Mouse (Mus musculus) adrenal gland, adult 2 months (tissue): Measurements from ENCODE around the gene Cap2. TPM values are rescaled to one million over a fixed set of nuclear protein-coding genes. Genes with fewer than 3 reads are reported as not detected.
A peak's percentile ranks its signal among the peaks of the same experiment; 100 is the strongest.

Source experiments
- DNase-seq: peaks from one replicate; pipeline ENCODE4 v3.0.0; 2021
- polyA plus RNA-seq: library from polyadenylated mRNA; depleted of rRNA; stranded (reverse); fragments of >200 nt; gene quantifications from 2 replicates; pipeline ENCODE4 v1.2.3, GENCODE M21; 2012
- total RNA-seq, 2 experiments: library from RNA; stranded (reverse); gene quantifications; 2 replicates each; pipeline ENCODE4 v1.2.3; 2021

Gene Cap2
- total and polyA plus RNA-seq, 3 experiments = 2.4 to 4.7 (median 4.3) TPM

GRCm38 (mm10) chr13:46565913-46566312, 64.3 kb downstream of the Cap2 start:
- DNase-seq = no peak

- no peak for DNase-seq
Measured at GRCm38 (mm10) chr13:46569469-46569868, 67.8 kb downstream of the Cap2 start.

DNA sequence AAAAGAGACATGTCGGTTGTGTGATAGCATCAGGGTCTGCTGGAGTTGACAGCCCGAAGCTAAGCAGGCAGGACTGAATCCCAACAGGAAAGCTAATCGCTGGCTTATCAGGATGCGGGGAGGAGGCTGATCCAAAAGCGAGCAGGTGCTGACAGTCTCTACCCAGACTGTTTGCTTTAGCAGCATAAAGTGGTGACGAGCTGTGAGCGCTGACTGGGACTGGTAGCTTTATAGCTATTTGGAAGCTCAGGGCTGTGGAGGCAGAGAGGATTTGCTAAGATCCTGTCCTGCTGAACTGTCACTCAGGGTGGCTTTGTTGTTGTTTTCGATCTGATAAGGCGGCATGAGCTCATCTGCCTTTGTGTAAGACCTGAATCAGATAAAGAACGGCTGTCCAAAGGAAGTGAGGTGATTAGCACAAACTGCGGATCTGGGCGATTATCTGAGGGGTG, 69.5 kb downstream of the Cap2 start:
- peak; percentile 23 for DNase-seq

DNA sequence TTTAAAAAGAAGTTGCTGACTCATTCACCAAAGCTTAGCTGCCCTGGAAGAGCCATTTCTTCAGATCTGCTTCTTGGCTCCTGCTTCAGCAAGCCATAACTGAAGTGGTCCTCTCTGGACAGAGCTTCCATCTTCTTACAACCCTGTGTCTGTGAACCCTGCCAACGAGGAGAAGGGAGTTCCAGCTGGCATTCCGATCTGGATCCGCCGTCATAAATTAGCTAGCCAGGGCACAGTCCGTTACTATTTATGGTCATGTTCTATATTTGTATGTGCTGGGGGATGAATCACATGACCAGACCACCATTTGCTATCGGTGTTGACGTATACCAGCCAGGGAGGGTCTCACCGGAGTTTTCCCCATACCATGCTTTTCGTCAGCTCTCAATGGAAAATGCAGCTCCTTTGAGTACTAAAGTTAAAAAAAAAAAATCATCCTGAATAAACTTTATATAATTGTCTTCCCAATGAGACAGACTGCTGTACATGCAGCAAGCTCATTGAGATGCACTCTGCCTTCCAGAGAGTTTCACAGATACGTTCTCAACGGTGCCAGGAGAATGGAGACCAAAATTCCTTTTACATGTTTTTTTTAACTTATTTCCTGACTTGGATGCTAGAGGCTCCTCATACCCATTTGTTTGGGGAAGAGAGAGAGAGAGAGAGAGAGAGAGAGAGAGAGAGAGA, 70.5 kb downstream of the Cap2 start:
- DNase-seq = peak; percentile 23

DNA sequence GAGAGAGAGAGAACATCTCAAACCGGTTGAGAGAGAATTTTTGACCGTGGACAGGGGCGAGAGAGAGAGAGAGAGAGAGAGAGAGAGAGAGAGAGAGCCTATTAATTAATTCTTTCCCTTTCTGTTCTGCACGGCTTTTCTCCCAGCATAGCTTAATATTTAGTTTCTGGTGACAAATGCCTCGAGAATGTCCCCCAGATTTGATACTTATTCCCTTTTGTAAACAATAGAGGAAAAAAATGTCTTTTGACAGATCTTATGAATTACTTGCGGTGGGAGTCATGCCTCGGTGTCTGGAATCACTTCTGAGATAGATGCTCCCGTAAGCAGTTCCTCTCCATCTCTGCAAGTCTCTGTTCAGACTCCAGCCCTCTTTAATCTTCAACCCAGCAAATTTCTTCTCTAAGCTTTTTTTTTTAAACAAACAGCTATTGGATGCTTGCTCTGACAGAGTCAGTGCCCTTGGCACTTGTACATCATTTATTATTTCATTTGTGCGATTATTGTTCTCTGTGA, 71.1 kb downstream of the Cap2 start:
- no peak for DNase-seq

DNA sequence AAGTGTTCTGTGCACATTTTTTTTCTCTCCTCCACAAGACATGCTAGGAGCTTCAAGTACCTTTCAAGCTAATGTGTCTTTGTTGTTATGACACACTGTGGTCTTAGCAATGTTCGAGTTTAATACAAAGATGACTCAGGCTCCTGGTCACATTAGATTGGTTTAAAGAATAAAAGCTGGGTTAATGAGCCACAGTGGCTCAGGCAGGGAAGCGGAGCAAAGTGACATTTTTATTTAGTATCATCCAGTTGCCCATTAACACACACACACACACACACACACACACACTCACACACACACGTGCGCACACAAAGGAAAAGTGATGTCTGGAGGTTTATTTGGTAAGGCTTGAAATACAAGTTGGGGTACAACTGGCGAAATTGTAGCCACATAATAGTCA, 72.6 kb downstream of the Cap2 start:
- no peak for DNase-seq

DNA sequence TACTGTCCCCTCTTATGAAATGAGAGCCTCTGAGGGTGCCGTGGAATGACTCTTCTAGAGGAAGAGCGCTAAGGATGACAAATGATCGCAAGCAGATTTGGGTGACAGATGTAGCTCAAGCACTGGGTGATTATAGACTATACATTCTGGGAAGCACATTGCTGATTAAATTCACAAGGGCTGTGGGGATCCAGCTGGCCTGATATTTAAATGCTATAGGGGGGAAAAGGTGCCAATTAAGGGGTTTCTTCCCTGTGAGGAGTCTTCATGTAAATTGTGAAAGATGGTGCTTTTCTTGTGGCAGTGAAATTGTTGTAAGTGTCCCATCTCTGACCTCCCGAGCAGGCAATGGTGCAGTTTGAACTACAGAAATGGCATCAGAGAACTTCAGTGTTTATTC, 73.1 kb downstream of the Cap2 start:
- DNase-seq = no peak

DNA sequence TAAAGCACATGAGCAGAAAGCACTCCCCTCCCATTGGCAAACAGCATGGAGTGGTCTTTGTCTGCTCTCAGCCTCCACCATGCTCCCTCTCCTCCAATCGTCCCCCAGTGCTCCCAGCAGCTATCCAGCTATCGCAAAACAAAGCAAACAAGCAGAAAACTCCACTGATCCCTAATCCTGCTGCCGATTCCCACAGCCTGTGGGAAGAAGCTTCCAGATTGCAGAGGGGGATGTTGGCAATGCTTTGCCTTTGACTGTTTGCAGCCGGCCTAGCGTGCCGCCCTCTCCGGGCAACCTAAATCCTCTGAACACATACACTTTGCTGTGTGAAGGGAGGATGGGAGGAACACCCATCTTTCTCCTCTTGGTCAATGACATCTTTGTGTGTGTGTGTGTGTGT, 83.2 kb downstream of the Cap2 start:
- DNase-seq = no peak

- no peak for DNase-seq
Measured at GRCm38 (mm10) chr13:46587717-46588289, 86.2 kb downstream of the Cap2 start.

GRCm38 (mm10) chr13:46588606-46589005, 87.0 kb downstream of the Cap2 start:
- no peak for DNase-seq

DNA sequence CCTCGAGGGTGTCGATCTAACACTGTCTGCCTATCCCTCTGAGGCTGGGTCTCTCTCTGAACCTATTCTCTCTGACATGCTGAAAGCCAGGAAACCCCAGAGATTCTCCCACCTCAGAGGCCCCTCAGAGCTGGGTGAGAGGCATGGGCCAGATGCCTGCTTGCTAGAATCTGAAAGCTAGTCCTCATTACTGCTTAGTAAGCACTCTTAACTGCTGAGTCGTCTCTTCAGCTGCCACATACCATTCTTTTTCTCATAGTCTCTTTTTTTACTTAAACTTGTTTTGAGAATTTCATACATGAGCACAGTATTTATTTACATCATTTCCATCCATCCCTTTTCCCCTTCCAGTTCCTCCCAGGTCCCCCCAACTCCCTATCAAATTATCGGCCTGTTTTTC, 89.2 kb downstream of the Cap2 start:
- no peak for DNase-seq

DNA sequence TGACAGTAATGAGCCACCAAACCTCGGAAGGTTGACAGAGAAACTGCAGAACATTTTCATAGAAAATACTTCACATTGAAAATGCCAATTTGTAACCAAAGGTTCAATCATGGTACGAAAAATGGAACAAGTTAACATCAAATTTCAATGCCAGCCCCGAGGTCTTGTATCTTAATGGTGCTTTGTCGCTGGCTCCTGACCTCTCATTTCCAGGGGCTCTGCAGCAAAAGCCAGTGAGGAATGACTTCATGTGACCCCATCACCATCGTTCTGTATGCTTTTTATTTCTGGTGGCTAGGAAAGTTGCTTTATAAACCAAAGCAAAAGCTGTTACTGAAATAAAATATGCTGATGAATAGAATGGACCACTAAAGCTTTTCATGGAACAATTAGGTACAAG, 99.0 kb downstream of the Cap2 start:
- DNase-seq = no peak

DNA sequence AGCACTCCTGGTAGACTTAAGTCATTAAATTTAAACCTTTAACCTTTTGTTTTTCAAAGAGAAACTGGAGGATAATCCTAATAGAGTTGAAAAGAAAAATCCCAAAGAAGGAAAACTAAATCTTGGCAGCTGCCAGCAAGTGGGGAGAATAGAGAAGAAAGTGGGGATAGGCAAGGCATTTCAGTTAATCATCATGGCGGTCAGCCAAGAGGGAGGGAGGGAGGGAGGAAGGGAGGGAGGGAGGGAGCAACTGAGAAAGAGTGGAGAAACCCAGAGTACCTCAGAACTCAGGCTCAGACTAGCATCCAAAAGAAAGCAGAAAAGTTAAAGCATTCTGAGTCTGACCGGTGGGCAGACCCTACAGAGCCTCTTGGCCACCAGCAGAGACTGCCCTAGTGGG, 99.7 kb downstream of the Cap2 start:
- DNase-seq = no peak

DNA sequence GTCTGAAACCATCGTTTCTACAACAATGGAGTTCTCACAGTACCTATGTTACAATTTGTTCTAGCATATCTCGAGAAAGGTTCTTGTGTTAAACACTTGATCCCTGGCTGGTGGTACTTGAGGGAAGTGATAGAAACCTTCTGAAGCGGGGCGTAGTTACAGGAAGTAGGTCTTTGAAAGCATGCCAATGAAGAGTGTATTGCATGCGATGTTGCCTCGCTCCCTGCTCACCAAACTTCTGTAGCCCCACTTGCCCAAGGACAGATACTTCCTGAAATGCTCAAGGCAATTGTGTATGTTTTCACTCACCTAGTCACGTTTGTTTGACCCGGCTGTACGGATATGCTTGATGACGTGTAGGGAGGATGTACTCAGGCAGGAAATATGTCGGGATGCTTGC, 101.0 kb downstream of the Cap2 start:
- no peak for DNase-seq

GRCm38 (mm10) chr13:46611033-46611432, 109.4 kb downstream of the Cap2 start:
- DNase-seq = no peak

GRCm38 (mm10) chr13:46613694-46614272, 112.1 kb downstream of the Cap2 start:
- DNase-seq = no peak

DNA sequence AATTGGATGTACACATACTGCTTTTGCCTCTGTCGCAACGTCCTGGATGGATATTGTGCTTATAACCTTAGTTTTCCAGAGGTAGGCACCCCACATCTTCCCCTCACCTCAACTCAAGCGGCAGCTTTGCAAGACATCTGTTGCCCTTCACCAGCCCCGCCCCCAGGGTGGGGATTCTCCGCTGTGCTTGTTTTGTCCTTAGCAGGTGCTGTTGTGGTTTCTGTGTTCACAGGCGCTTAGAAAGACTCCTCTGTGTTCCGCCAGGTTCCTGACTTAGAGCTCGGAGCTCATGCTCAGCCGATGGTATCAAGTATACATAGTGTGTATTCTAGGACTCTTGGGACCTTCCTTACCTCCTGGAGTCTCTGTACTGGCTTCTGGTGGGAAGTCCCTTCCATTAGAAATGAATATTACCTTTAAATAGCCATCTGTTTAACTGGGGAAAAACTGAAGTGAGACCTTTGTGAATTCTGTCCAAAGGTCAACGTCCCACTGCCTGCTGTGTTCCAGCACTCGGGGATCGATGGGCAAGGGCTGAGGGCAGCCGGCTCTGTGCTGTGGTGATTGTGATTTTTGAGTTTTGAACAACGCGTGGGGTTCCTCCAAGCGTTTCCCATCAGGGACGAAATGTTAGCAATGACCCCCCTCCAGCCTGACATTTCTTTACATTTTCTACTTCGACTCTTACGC, 115.2 kb downstream of the Cap2 start:
- DNase-seq = no peak

DNA sequence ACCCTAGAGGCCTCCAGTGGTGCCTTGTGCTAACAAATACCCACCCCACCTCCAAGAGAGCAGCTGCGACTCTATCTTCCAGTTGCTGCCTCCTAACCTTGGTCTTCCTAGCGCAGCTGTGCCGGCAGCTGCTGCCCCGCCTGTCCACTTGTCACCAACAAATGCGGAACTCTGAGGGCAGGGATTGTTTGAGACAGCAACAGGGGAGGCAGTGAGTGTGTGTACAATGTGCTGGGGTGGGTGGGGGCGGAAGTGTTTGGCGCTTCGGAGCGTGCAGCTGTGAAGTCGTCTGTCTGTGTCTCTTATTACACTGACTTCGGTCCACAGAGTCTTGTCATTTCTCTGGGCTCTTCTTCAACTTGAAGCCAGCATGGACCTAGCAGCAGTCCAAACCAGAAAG, 118.0 kb downstream of the Cap2 start:
- no peak for DNase-seq

DNA sequence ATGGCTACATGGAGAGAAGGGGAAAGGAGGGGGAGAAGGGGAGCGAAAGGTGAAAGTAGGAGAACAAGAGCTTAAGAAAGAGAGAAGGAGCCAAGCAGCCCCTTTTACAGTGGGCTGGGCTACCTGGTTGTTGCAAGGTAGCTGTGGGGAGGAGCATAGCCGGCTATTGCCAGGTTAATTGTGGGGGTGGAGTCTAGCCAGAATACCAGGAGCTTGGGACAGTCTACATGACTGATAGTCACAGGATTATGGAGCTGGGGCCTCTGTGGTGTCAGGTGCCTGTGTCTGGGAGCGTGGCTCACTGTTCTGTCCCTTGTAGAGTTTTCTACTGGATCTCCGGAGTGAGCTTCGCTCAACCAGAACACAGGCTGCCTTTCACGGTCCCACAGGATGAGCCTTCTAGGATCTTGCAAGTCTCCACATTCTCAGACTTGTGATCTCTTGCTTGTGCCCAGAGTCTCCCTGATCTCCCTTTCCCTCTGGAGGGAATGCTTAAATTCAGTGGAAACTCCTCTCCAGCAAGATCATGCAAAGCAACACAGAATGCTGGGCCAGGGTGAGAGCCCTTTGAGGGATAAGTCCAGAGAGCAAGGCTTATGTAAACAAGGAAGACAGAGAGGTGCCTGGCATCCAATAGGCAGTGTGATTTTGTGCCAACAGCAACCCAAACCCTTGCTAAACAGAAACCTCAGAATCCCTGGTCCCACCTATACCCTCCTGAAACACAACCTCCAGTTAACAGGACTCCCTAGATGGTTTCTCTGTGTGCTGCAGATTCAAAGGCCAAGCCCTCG, 119.5 kb downstream of the Cap2 start:
- no peak for DNase-seq

- DNase-seq = peak; percentile 67
Measured at GRCm38 (mm10) chr13:46626608-46627007, 125.0 kb downstream of the Cap2 start.

- DNase-seq = no peak
Measured at GRCm38 (mm10) chr13:46627841-46628240, 126.2 kb downstream of the Cap2 start.

- no peak for DNase-seq
Measured at GRCm38 (mm10) chr13:46629391-46629790, 127.7 kb downstream of the Cap2 start.
